Mouse (Mus musculus): ENCODE data around the gene Mif. TPM values are rescaled to one million over a fixed set of nuclear protein-coding genes. Genes with fewer than 3 reads are reported as not detected.
"Not testable (repeated sequence)": the region's sequence is repeated elsewhere in the genome, so short reads cannot be mapped to it uniquely, and the experiment has no call there.

The Mif gene
- polyA plus RNA-seq, 1 experiment = 2,436 TPM

- no peaks in the 10 kb centered on the region for H3K27me3 ChIP-seq (ENCODE audit: control insufficient read depth, insufficient read depth, insufficient read length)
- H3K4me3 ChIP-seq (ENCODE audit: insufficient read depth, poor library complexity, severe bottlenecking) = no peak overlapping the region
- peaks cover 33% of the 10 kb centered on the region for H3K79me2 ChIP-seq (ENCODE audit: control insufficient read depth, insufficient read depth)
- no peak overlapping the region for H3ac ChIP-seq (ENCODE audit: control insufficient read depth, insufficient read length, low read depth)
- H3K79me3 ChIP-seq (ENCODE audit: low read depth) = peaks cover 2% of the 10 kb centered on the region
- H3K36me3 ChIP-seq (ENCODE audit: control insufficient read depth, insufficient read depth) = peaks cover 72% of the 10 kb centered on the region
- no peak for TF ChIP-seq USF1 (IDR thresholded peaks at IDR 0.05; ENCODE audit: low read depth)
Observed at GRCm38 (mm10) chr10:75896208-75896607, 36.2 kb upstream of the Mif start.

DNA sequence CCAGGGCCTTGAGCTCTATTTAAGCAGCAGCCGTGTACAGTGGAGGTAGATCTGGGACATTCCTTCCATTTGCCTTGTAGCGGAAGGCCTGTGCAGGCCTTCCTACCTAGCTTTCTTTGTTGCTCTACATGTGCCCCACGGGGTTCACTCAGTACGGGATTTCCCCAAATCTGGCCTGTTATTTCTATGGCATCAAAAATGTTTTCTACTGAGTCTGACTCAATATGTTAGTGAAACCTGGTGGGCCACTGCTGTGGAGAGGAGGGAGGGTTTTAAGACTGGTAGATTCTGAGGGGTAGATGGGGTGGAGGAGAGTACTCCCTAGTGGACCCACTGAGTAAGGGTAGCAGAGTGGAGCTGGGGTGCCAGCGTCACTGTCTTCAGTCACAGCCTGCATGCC lies 35.7 kb upstream of the Mif start:
- no peak overlapping the region for H3ac ChIP-seq (ENCODE audit: control insufficient read depth, insufficient read length, low read depth)
- H3K79me2 ChIP-seq (ENCODE audit: control insufficient read depth, insufficient read depth) = peaks cover 28% of the 10 kb centered on the region
- H3K4me3 ChIP-seq (ENCODE audit: insufficient read depth, poor library complexity, severe bottlenecking) = no peak overlapping the region
- no peaks in the 10 kb centered on the region for H3K27me3 ChIP-seq (ENCODE audit: control insufficient read depth, insufficient read depth, insufficient read length)
- peaks cover 67% of the 10 kb centered on the region for H3K36me3 ChIP-seq (ENCODE audit: control insufficient read depth, insufficient read depth)
- H3K79me3 ChIP-seq (ENCODE audit: low read depth) = peaks cover 2% of the 10 kb centered on the region
- TF ChIP-seq USF1 (IDR thresholded peaks at IDR 0.05; ENCODE audit: low read depth) (no peak), FOSL1 (IDR thresholded peaks at IDR 0.05; ENCODE audit: insufficient read depth, low read length, poor library complexity, severe bottlenecking) (no peak), CEBPB (IDR thresholded peaks at IDR 0.05; ENCODE audit: low read depth) (no peak), MYOD1 (IDR thresholded peaks at IDR 0.05; ENCODE audit: control insufficient read depth, insufficient read length, low read depth) (no peak), MAX (IDR thresholded peaks at IDR 0.05) (no peak), MYOG (IDR thresholded peaks at IDR 0.05; ENCODE audit: control insufficient read depth, extremely low read depth, insufficient read length) (no peak), CTCF (IDR thresholded peaks at IDR 0.05; ENCODE audit: control insufficient read depth, insufficient read depth, insufficient read length) (no peak)

GRCm38 (mm10) chr10:75894601-75895000 lies 34.6 kb upstream of the Mif start:
- Histone ChIP-seq H3K36me3 (ENCODE audit: control insufficient read depth, insufficient read depth) (peaks cover 60% of the 10 kb centered on the region), H3K79me2 (ENCODE audit: control insufficient read depth, insufficient read depth) (peaks cover 22% of the 10 kb centered on the region), H3ac (ENCODE audit: control insufficient read depth, insufficient read length, low read depth) (no peak overlapping the region), H3K79me3 (ENCODE audit: low read depth) (peaks cover 2% of the 10 kb centered on the region), H3K4me3 (ENCODE audit: insufficient read depth, poor library complexity, severe bottlenecking) (no peak overlapping the region), H3K27me3 (ENCODE audit: control insufficient read depth, insufficient read depth, insufficient read length) (no peaks in the 10 kb centered on the region)
- TF ChIP-seq CTCF (IDR thresholded peaks at IDR 0.05; ENCODE audit: control insufficient read depth, insufficient read depth, insufficient read length) = no peak
- TF ChIP-seq USF1 (IDR thresholded peaks at IDR 0.05; ENCODE audit: low read depth) = no peak
- TF ChIP-seq CEBPB (IDR thresholded peaks at IDR 0.05; ENCODE audit: low read depth) = no peak
- TF ChIP-seq MYOG (IDR thresholded peaks at IDR 0.05; ENCODE audit: control insufficient read depth, extremely low read depth, insufficient read length) = no peak
- no peak for TF ChIP-seq MAX (IDR thresholded peaks at IDR 0.05)
- no peak for TF ChIP-seq MYOD1 (IDR thresholded peaks at IDR 0.05; ENCODE audit: control insufficient read depth, insufficient read length, low read depth)
- no peak for TF ChIP-seq FOSL1 (IDR thresholded peaks at IDR 0.05; ENCODE audit: insufficient read depth, low read length, poor library complexity, severe bottlenecking)

DNA sequence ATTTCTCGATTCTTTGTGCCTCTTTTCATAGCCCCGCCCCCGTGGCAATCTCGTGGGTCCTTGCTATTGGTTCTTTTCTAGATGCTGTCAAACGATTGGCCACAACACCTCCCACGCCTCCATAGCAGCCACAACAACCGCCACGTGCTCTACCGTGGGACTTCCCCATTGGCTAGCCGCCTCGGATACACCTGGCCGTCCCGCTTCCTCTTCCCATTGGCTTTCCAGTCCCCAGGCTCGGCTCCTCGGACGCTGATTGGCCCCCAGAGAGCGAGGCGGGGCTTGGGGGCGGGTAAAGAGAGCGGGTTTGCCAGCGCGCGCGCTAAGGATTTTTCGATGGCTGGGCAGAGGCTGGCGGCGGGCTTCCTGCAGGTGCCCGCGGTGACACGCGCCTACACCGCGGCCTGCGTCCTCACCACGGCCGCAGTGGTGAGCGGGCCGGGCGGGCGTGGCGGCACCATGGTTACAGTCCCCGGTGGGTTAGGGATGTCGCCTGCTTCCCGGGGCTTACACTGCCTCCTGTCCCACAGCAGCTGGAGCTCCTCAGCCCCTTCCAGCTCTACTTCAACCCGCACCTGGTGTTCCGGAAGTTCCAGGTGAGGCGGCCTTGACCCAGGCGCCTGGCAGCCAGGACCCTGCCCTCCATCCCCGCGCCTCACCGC lies 33.2 kb upstream of the Mif start, which contains the start of gene Derl3:
TSS of gene Derl3 (plus strand) at position 325 of the 662 bp plus-strand sequence.
- Histone ChIP-seq H3K79me3 (ENCODE audit: low read depth) (peaks cover 2% of the 10 kb centered on the region), H3K36me3 (ENCODE audit: control insufficient read depth, insufficient read depth) (peaks cover 58% of the 10 kb centered on the region), H3ac (ENCODE audit: control insufficient read depth, insufficient read length, low read depth) (no peak within 1 kb of the TSS), H3K27me3 (ENCODE audit: control insufficient read depth, insufficient read depth, insufficient read length) (no peaks in the 10 kb centered on the region), H3K79me2 (ENCODE audit: control insufficient read depth, insufficient read depth) (peaks cover 18% of the 10 kb centered on the region), H3K4me3 (ENCODE audit: insufficient read depth, poor library complexity, severe bottlenecking) (no peak within 1 kb of the TSS)
- TF ChIP-seq MAX (IDR thresholded peaks at IDR 0.05) (no peak), CTCF (IDR thresholded peaks at IDR 0.05; ENCODE audit: control insufficient read depth, insufficient read depth, insufficient read length) (no peak), MYOG (IDR thresholded peaks at IDR 0.05; ENCODE audit: control insufficient read depth, extremely low read depth, insufficient read length) (no peak), MYOD1 (IDR thresholded peaks at IDR 0.05; ENCODE audit: control insufficient read depth, insufficient read length, low read depth) (no peak), CEBPB (IDR thresholded peaks at IDR 0.05; ENCODE audit: low read depth) (no peak), FOSL1 (IDR thresholded peaks at IDR 0.05; ENCODE audit: insufficient read depth, low read length, poor library complexity, severe bottlenecking) (no peak), USF1 (IDR thresholded peaks at IDR 0.05; ENCODE audit: low read depth) (no peak)

- TF ChIP-seq FOSL1 (IDR thresholded peaks at IDR 0.05; ENCODE audit: insufficient read depth, low read length, poor library complexity, severe bottlenecking) (no peak), USF1 (IDR thresholded peaks at IDR 0.05; ENCODE audit: low read depth) (no peak), MAX (IDR thresholded peaks at IDR 0.05) (no peak), CTCF (IDR thresholded peaks at IDR 0.05; ENCODE audit: control insufficient read depth, insufficient read depth, insufficient read length) (no peak), MYOG (IDR thresholded peaks at IDR 0.05; ENCODE audit: control insufficient read depth, extremely low read depth, insufficient read length) (no peak), MYOD1 (IDR thresholded peaks at IDR 0.05; ENCODE audit: control insufficient read depth, insufficient read length, low read depth) (no peak), CEBPB (IDR thresholded peaks at IDR 0.05; ENCODE audit: low read depth) (no peak)
- peaks cover 23% of the 10 kb centered on the region for H3K36me3 ChIP-seq (ENCODE audit: control insufficient read depth, insufficient read depth)
- H3K79me3 ChIP-seq (ENCODE audit: low read depth) = no peaks in the 10 kb centered on the region
- no peak overlapping the region for H3ac ChIP-seq (ENCODE audit: control insufficient read depth, insufficient read length, low read depth)
- no peaks in the 10 kb centered on the region for H3K79me2 ChIP-seq (ENCODE audit: control insufficient read depth, insufficient read depth)
- H3K27me3 ChIP-seq (ENCODE audit: control insufficient read depth, insufficient read depth, insufficient read length) = no peaks in the 10 kb centered on the region
- H3K4me3 ChIP-seq (ENCODE audit: insufficient read depth, poor library complexity, severe bottlenecking) = no peak overlapping the region
Observed at GRCm38 (mm10) chr10:75889406-75890153, 29.5 kb upstream of the Mif start.

- not testable (repeated sequence) for H3K36me3 ChIP-seq (ENCODE audit: control insufficient read depth, insufficient read depth); H3ac ChIP-seq (ENCODE audit: control insufficient read depth, insufficient read length, low read depth); H3K4me3 ChIP-seq (ENCODE audit: insufficient read depth, poor library complexity, severe bottlenecking)
Observed at GRCm38 (mm10) chr10:75887504-75887903, 27.5 kb upstream of the Mif start.

More at GRCm38 (mm10) chr10:75887504-75887903, 27.5 kb upstream of the Mif start:
- not testable (repeated sequence) for H3K27me3 ChIP-seq (ENCODE audit: control insufficient read depth, insufficient read depth, insufficient read length); H3K79me3 ChIP-seq (ENCODE audit: low read depth); H3K79me2 ChIP-seq (ENCODE audit: control insufficient read depth, insufficient read depth)

All from C2C12 (cell line).